Mouse (Mus musculus) stomach, postnatal 0 days (tissue): Measurements from ENCODE around the gene S100a4. TPM values are rescaled to one million over a fixed set of nuclear protein-coding genes. Genes with fewer than 3 reads are reported as not detected.

Experiments used
- ATAC-seq: fragments of 200-750 bp; cut with Nextera tagmentation; 2 replicates; pipeline ENCODE4 v1.8.0; 2017; ENCODE audit not compliant: low FRiP score, low TSS enrichment
- DNase-seq: peaks from one replicate; pipeline ENCODE4 v3.0.0-alpha.2; 2016; ENCODE audit warnings: low spot score
- H3K27ac ChIP-seq: fragments of 300-500 bp; sonication (generic); replicated peaks from 2 replicates; pipeline ENCODE4 v1.5.1; 2014; ENCODE audit warnings: mild to moderate bottlenecking, control low read depth
- H3K27me3 ChIP-seq: fragments of 300-500 bp; sonication (generic); 2 replicates; pipeline ENCODE4 v1.6.1; 2014; ENCODE audit warnings: low read length; ENCODE audit not compliant: control insufficient read depth, insufficient read depth
- H3K36me3 ChIP-seq: fragments of 300-500 bp; sonication (generic); 2 replicates; pipeline ENCODE4 v1.6.1; 2014; ENCODE audit warnings: low read length, mixed read lengths; ENCODE audit not compliant: control insufficient read depth, insufficient read depth
- H3K4me1 ChIP-seq: fragments of 300-500 bp; sonication (generic); replicated peaks from 2 replicates; pipeline ENCODE4 v1.6.1; 2014; ENCODE audit warnings: antibody characterized with exemption; ENCODE audit not compliant: control insufficient read depth, insufficient read depth
- H3K4me2 ChIP-seq: fragments of 300-500 bp; sonication (generic); replicated peaks from 2 replicates; pipeline ENCODE4 v1.6.1; 2014; ENCODE audit warnings: low read depth, mild to moderate bottlenecking, control low read depth, moderate library complexity
- H3K4me3 ChIP-seq: fragments of 300-500 bp; sonication (generic); 2 replicates; pipeline ENCODE4 v1.5.1; 2014; ENCODE audit warnings: low read depth, low read length, control low read depth
- H3K9ac ChIP-seq: fragments of 300-500 bp; sonication (generic); 2 replicates; pipeline ENCODE4 v1.6.1; 2014; ENCODE audit warnings: mild to moderate bottlenecking, low read length, control low read depth, mixed read lengths
- H3K9me3 ChIP-seq: fragments of 300-500 bp; sonication (generic); 2 replicates; pipeline ENCODE4 v1.6.1; 2016; ENCODE audit warnings: low read length; ENCODE audit not compliant: control insufficient read depth
- CTCF ChIP-seq: IDR thresholded peaks from 2 replicates; pipeline ENCODE4 v1.5.1; 2016; ENCODE audit warnings: antibody characterized with exemption, low read depth, mild to moderate bottlenecking, moderate library complexity
- EP300 ChIP-seq: optimal IDR thresholded peaks from 2 replicates; pipeline ENCODE3; 2016; ENCODE audit warnings: antibody characterized with exemption
- WGBS: fragments of 180-500 bp; shearing (Covaris S2); extraction: QIAGEN DNeasy Blood & Tissue Kit; methylation state at CpG from one replicate; pipeline ENCODE4 v1.1.7; 2014; 5-methylcytosine and 5-hydroxymethylcytosine counted together
- polyA plus RNA-seq: library from polyadenylated mRNA; unstranded; fragments of >200 nt; fragmentation: Nextera tagmentation; extraction: Ambion mirVana; gene quantifications from 2 replicates; pipeline ENCODE4 v1.2.1, GENCODE M21; 2015

Gene S100a4
- polyA plus RNA-seq, 1 experiment from 2014 or later, result 17.4 TPM

- no peak overlapping the region for H3K4me3 ChIP-seq
- H3K4me2 ChIP-seq, result no peak overlapping the region
- peaks cover 17% of the 10 kb centered on the region for H3K4me1 ChIP-seq
- H3K27ac ChIP-seq, result peak overlapping the region; percentile 58
- 59% methylated on average over 8 of the region's 8 CpGs for WGBS
- no peak for ATAC-seq
- no peak for DNase-seq
- H3K27me3 ChIP-seq, result no peaks in the 10 kb centered on the region
- TF ChIP-seq CTCF (no peak), EP300 (no peak)
- H3K9ac ChIP-seq, result no peak overlapping the region
- no peaks in the 10 kb centered on the region for H3K36me3 ChIP-seq
- no peaks in the 10 kb centered on the region for H3K9me3 ChIP-seq
Observed at GRCm38 (mm10) chr3:90600458-90601195, 2.9 kb upstream of the S100a4 start.

- 66% methylated on average over 11 of the region's 11 CpGs for WGBS
- DNase-seq (no peak), ATAC-seq (no peak)
- peaks cover 17% of the 10 kb centered on the region for H3K4me1 ChIP-seq
- H3K9ac ChIP-seq, result no peak within 1 kb of the TSS
- H3K27ac ChIP-seq, result peak within 1 kb of the TSS; percentile 58
- no peak within 1 kb of the TSS for H3K4me2 ChIP-seq
- no peaks in the 10 kb centered on the region for H3K9me3 ChIP-seq
- H3K4me3 ChIP-seq, result no peak within 1 kb of the TSS
- no peaks in the 10 kb centered on the region for H3K27me3 ChIP-seq
- no peaks in the 10 kb centered on the region for H3K36me3 ChIP-seq
- no peak for TF ChIP-seq CTCF
- TF ChIP-seq EP300, result no peak
Observed at GRCm38 (mm10) chr3:90601486-90602110, 2.0 kb upstream of the S100a4 start, which contains the start of gene Gm42674. Gm42674 (plus strand) TSS chr3:90601904.

GRCm38 (mm10) chr3:90604416-90604815, 845 bp downstream of the S100a4 start:
- TF ChIP-seq EP300 (no peak), CTCF (no peak)
- Histone ChIP-seq H3K4me1 (peaks cover 17% of the 10 kb centered on the region), H3K4me2 (no peak overlapping the region), H3K4me3 (no peak overlapping the region), H3K27me3 (no peaks in the 10 kb centered on the region), H3K27ac (peak overlapping the region; percentile 90), H3K9me3 (no peaks in the 10 kb centered on the region), H3K36me3 (no peaks in the 10 kb centered on the region), H3K9ac (no peak overlapping the region)
- ATAC-seq, result peak; percentile 69
- 5% methylated on average over 4 of the region's 4 CpGs for WGBS
- peak; percentile 91 for DNase-seq

GRCm38 (mm10) chr3:90605049-90605448, 1.5 kb downstream of the S100a4 start:
- ATAC-seq (no peak), DNase-seq (no peak)
- no peaks in the 10 kb centered on the region for H3K27me3 ChIP-seq
- H3K36me3 ChIP-seq, result no peaks in the 10 kb centered on the region
- H3K4me1 ChIP-seq, result peaks cover 15% of the 10 kb centered on the region
- peak overlapping the region; percentile 90 for H3K27ac ChIP-seq
- WGBS, result 80% methylated on average over 3 of the region's 3 CpGs
- no peaks in the 10 kb centered on the region for H3K9me3 ChIP-seq
- H3K4me3 ChIP-seq, result no peak overlapping the region
- TF ChIP-seq EP300 (no peak), CTCF (no peak)
- H3K4me2 ChIP-seq, result no peak overlapping the region
- H3K9ac ChIP-seq, result no peak overlapping the region

GRCm38 (mm10) chr3:90605736-90606135, 2.2 kb downstream of the S100a4 start:
- no peak for ATAC-seq
- H3K4me2 ChIP-seq, result no peak overlapping the region

GRCm38 (mm10) chr3:90606185-90606584, 2.6 kb downstream of the S100a4 start:
- no peak overlapping the region for H3K9ac ChIP-seq
- no peaks in the 10 kb centered on the region for H3K27me3 ChIP-seq
- peak overlapping the region; percentile 90 for H3K27ac ChIP-seq
- TF ChIP-seq EP300, result no peak
- TF ChIP-seq CTCF, result no peak
- no peaks in the 10 kb centered on the region for H3K9me3 ChIP-seq
- H3K36me3 ChIP-seq, result no peaks in the 10 kb centered on the region
- 51% methylated on average over 6 of the region's 6 CpGs for WGBS
- ATAC-seq (peak; percentile 15; the same call in 1 of the 2 replicates), DNase-seq (no peak)
- no peak overlapping the region for H3K4me2 ChIP-seq
- H3K4me3 ChIP-seq, result no peak overlapping the region
- peaks cover 10% of the 10 kb centered on the region for H3K4me1 ChIP-seq

More at GRCm38 (mm10) chr3:90605736-90606135, 2.2 kb downstream of the S100a4 start:
- no peak overlapping the region for H3K9ac ChIP-seq
- WGBS, result 71% methylated on average over 2 of the region's 2 CpGs
- no peak overlapping the region for H3K4me3 ChIP-seq
- H3K36me3 ChIP-seq, result no peaks in the 10 kb centered on the region
- no peaks in the 10 kb centered on the region for H3K27me3 ChIP-seq
- TF ChIP-seq EP300, result no peak
- TF ChIP-seq CTCF, result no peak
- peak overlapping the region; percentile 90 for H3K27ac ChIP-seq
- no peak for DNase-seq
- H3K4me1 ChIP-seq, result peaks cover 11% of the 10 kb centered on the region
- H3K9me3 ChIP-seq, result no peaks in the 10 kb centered on the region
